Mouse (Mus musculus): ENCODE results near the gene Prim2.

DNA sequence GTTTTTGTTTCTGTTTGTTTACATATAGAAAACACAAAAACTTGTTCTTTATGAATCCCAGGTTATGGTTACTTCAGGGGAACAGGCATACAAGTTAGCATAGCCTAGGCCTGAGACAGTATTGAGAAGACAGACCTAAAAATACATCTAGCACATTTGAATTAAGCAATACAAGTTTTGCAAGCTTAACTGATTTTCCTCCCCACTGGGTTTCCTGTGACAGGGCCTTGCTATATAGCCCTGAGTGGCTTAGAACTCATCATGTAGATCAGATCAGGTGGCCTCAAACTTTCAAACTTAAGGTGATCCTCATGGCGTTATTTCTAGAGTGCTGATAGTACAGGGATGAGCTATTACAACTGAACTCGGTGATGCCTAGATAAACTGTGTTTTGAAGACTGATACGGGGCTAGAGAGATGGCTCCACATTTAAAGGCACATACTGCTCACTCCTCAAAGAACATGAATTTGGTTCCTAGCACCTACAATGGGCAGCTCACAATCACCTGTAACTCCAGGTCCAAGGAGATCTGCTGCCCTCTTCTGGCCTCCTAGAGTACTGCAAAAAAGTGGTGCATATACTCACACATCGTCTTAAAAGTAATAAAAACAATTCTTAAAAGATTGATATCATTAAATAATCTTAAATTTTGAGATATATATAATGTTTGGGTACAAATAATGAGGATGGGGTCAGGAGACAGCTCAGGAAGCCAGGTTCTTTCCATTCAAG, 133.2 kb downstream of the Prim2 start:
- no peak for TF ChIP-seq CHD2 (IDR thresholded peaks at IDR 0.05; ENCODE audit: low read depth, low read length)
- no peak for TF ChIP-seq ZNF384 (IDR thresholded peaks at IDR 0.05; ENCODE audit: low read depth, low read length)
